Mouse (Mus musculus): Measurements from ENCODE around the gene Slc5a10. TPM values are rescaled to one million over a fixed set of nuclear protein-coding genes. Genes with fewer than 3 reads are reported as not detected.

Gene Slc5a10
- polyA plus RNA-seq, 1 experiment = 0.27 TPM

DNA sequence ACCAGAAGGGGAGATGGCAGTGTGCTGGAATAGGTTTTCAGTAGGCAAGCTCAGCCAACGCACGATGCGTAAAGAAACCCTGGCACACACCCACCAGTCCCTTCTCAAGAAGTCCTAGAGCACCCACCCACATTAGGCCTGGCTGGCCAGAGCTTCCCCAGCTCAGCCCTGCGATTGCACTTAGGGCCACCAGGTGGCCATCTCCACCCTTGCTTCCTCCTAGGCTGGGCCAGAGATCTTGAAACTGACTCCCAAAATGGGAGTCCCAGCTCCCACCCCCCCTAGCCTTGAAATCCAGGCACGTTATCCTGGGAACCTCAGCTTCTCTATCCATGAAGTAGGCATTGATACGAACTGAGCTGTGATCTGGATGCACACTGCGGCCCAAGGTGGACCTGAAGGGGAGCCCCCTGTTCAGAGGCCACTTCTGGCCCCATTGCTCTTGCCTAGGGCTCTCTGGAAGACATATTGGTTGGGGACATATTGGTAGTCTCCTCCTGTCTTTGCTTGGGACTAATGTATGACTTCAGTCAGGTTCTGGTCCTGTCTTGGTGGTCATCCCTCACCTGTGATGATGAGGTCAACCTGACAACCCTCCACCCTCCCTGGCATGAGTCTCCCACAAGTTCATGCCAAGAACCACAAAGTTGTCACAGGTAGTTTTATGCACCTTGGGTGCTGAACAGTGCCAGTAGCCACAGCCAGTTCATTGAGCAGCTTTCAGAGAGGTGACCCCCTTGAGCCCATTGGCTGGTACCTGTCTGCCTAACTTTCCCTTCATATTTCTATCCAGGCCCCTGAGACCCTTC, 54.4 kb downstream of the Slc5a10 start:
- peaks cover 29% of the 10 kb centered on the region for H3K4me1 ChIP-seq (replicated peaks; ENCODE audit: control insufficient read depth, insufficient read depth, low read length)
- WGBS = 73% methylated on average over 7 of the region's 7 CpGs
- TF ChIP-seq CTCF (IDR thresholded peaks at IDR 0.05; ENCODE audit: borderline replicate concordance, control insufficient read depth, extremely low read depth, insufficient read depth, low read length, poor library complexity) = peak; percentile 69; the same call in 1 of the 2 replicates
- TF ChIP-seq POLR2A (IDR thresholded peaks at IDR 0.05; ENCODE audit: control insufficient read depth, extremely low read depth, insufficient read depth, low read length, poor library complexity) = no peak
- no peak overlapping the region for H3K27ac ChIP-seq (ENCODE audit: control insufficient read depth, insufficient read depth, low read length)
- DNase-seq = no peak
- peaks cover 52% of the 10 kb centered on the region for H3K36me3 ChIP-seq (ENCODE audit: control insufficient read depth, insufficient read depth, low read length)
- H3K4me3 ChIP-seq (ENCODE audit: control insufficient read depth, insufficient read depth, low read length) = no peak overlapping the region
- H3K27me3 ChIP-seq (ENCODE audit: control insufficient read depth, insufficient read depth, low read length) = no peaks in the 10 kb centered on the region

GRCm38 (mm10) chr11:61665401-61665800, 55.2 kb downstream of the Slc5a10 start:
- no peak for DNase-seq
- Histone ChIP-seq H3K4me1 (replicated peaks; ENCODE audit: control insufficient read depth, insufficient read depth, low read length) (peaks cover 34% of the 10 kb centered on the region), H3K27me3 (ENCODE audit: control insufficient read depth, insufficient read depth, low read length) (no peaks in the 10 kb centered on the region), H3K27ac (ENCODE audit: control insufficient read depth, insufficient read depth, low read length) (no peak overlapping the region), H3K36me3 (ENCODE audit: control insufficient read depth, insufficient read depth, low read length) (peaks cover 47% of the 10 kb centered on the region), H3K4me3 (ENCODE audit: control insufficient read depth, insufficient read depth, low read length) (no peak overlapping the region)
- TF ChIP-seq CTCF (IDR thresholded peaks at IDR 0.05; ENCODE audit: borderline replicate concordance, control insufficient read depth, extremely low read depth, insufficient read depth, low read length, poor library complexity) (no peak), POLR2A (IDR thresholded peaks at IDR 0.05; ENCODE audit: control insufficient read depth, extremely low read depth, insufficient read depth, low read length, poor library complexity) (no peak)
- WGBS = 95% methylated on average over 4 of the region's 4 CpGs

- peaks cover 34% of the 10 kb centered on the region for H3K4me1 ChIP-seq (replicated peaks; ENCODE audit: control insufficient read depth, insufficient read depth, low read length)
- H3K27ac ChIP-seq (ENCODE audit: control insufficient read depth, insufficient read depth, low read length) = no peak overlapping the region
- DNase-seq = no peak
- H3K4me3 ChIP-seq (ENCODE audit: control insufficient read depth, insufficient read depth, low read length) = no peak overlapping the region
- WGBS = 95% methylated on average over 5 of the region's 5 CpGs
- H3K36me3 ChIP-seq (ENCODE audit: control insufficient read depth, insufficient read depth, low read length) = peaks cover 41% of the 10 kb centered on the region
- no peaks in the 10 kb centered on the region for H3K27me3 ChIP-seq (ENCODE audit: control insufficient read depth, insufficient read depth, low read length)
- no peak for TF ChIP-seq POLR2A (IDR thresholded peaks at IDR 0.05; ENCODE audit: control insufficient read depth, extremely low read depth, insufficient read depth, low read length, poor library complexity)
- no peak for TF ChIP-seq CTCF (IDR thresholded peaks at IDR 0.05; ENCODE audit: borderline replicate concordance, control insufficient read depth, extremely low read depth, insufficient read depth, low read length, poor library complexity)
Measured at GRCm38 (mm10) chr11:61662189-61662588, 58.4 kb downstream of the Slc5a10 start.

DNA sequence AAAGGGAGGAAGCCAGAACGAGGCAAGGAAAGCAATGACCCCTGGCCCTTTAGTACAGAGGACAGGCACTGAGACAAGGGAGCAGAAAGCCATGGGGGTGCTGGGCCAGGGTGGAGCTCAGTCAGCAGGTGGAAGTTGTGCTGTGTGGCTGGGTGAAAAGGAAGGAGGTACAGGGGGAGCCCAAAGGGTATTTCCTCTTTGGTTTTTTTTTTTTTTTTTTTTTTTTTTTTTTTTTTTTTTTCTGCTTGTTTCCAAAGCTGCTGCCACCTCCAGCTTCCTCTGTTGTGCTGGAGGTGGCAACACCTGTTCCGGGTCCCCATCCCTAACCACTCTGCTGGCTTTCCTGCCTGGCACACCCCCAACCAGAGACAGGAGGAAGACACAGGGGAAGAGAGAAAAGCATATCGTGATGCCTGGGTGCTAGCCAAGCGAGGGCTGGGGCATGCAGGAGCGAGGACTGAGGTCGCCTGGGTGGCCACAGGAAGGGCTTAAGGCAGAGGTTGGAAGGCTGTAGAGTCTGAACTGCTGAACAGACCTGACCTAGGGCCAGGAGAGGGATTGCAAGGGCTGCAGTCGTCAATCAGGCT, 59.7 kb downstream of the Slc5a10 start:
- TF ChIP-seq POLR2A (IDR thresholded peaks at IDR 0.05; ENCODE audit: control insufficient read depth, extremely low read depth, insufficient read depth, low read length, poor library complexity) = no peak
- TF ChIP-seq CTCF (IDR thresholded peaks at IDR 0.05; ENCODE audit: borderline replicate concordance, control insufficient read depth, extremely low read depth, insufficient read depth, low read length, poor library complexity) = no peak
- peaks cover 43% of the 10 kb centered on the region for H3K4me1 ChIP-seq (replicated peaks; ENCODE audit: control insufficient read depth, insufficient read depth, low read length)
- DNase-seq = peak; percentile 52
- H3K36me3 ChIP-seq (ENCODE audit: control insufficient read depth, insufficient read depth, low read length) = peaks cover 41% of the 10 kb centered on the region
- 27% methylated on average over 7 of the region's 7 CpGs for WGBS
- no peak overlapping the region for H3K4me3 ChIP-seq (ENCODE audit: control insufficient read depth, insufficient read depth, low read length)
- H3K27ac ChIP-seq (ENCODE audit: control insufficient read depth, insufficient read depth, low read length) = peak overlapping the region; percentile 50; the same call in 1 of the 2 replicates
- H3K27me3 ChIP-seq (ENCODE audit: control insufficient read depth, insufficient read depth, low read length) = no peaks in the 10 kb centered on the region

- TF ChIP-seq CTCF (IDR thresholded peaks at IDR 0.05; ENCODE audit: borderline replicate concordance, control insufficient read depth, extremely low read depth, insufficient read depth, low read length, poor library complexity) = no peak
- no peak for TF ChIP-seq POLR2A (IDR thresholded peaks at IDR 0.05; ENCODE audit: control insufficient read depth, extremely low read depth, insufficient read depth, low read length, poor library complexity)
- peak overlapping the region; percentile 11; the same call in 1 of the 2 replicates for H3K27ac ChIP-seq (ENCODE audit: control insufficient read depth, insufficient read depth, low read length)
- H3K4me3 ChIP-seq (ENCODE audit: control insufficient read depth, insufficient read depth, low read length) = no peak overlapping the region
- H3K36me3 ChIP-seq (ENCODE audit: control insufficient read depth, insufficient read depth, low read length) = peaks cover 35% of the 10 kb centered on the region
- 93% methylated on average over 8 of the region's 8 CpGs for WGBS
- no peaks in the 10 kb centered on the region for H3K27me3 ChIP-seq (ENCODE audit: control insufficient read depth, insufficient read depth, low read length)
- H3K4me1 ChIP-seq (replicated peaks; ENCODE audit: control insufficient read depth, insufficient read depth, low read length) = peaks cover 51% of the 10 kb centered on the region
- no peak for DNase-seq
Measured at GRCm38 (mm10) chr11:61660001-61660400, 60.6 kb downstream of the Slc5a10 start.

GRCm38 (mm10) chr11:61659011-61659858, 61.4 kb downstream of the Slc5a10 start:
- Histone ChIP-seq H3K27ac (ENCODE audit: control insufficient read depth, insufficient read depth, low read length) (no peak overlapping the region), H3K27me3 (ENCODE audit: control insufficient read depth, insufficient read depth, low read length) (no peaks in the 10 kb centered on the region), H3K4me3 (ENCODE audit: control insufficient read depth, insufficient read depth, low read length) (no peak overlapping the region), H3K36me3 (ENCODE audit: control insufficient read depth, insufficient read depth, low read length) (peaks cover 27% of the 10 kb centered on the region), H3K4me1 (replicated peaks; ENCODE audit: control insufficient read depth, insufficient read depth, low read length) (peaks cover 58% of the 10 kb centered on the region)
- TF ChIP-seq POLR2A (IDR thresholded peaks at IDR 0.05; ENCODE audit: control insufficient read depth, extremely low read depth, insufficient read depth, low read length, poor library complexity) (no peak), CTCF (IDR thresholded peaks at IDR 0.05; ENCODE audit: borderline replicate concordance, control insufficient read depth, extremely low read depth, insufficient read depth, low read length, poor library complexity) (no peak)
- DNase-seq = no peak
- WGBS = 92% methylated on average over 4 of the region's 4 CpGs
